Mouse (Mus musculus) heart, postnatal 4 days (tissue): ENCODE measurements around the gene Jag1. TPM values are rescaled to one million over a fixed set of nuclear protein-coding genes. Genes with fewer than 3 reads are reported as not detected.

ENCODE experiments used
- DNase-seq: peaks from one replicate; pipeline ENCODE4 v3.0.0; 2021
- total RNA-seq, 2 experiments: library from RNA; stranded (reverse); gene quantifications; 2 replicates each; pipeline ENCODE4 v1.2.3; 2021

Jag1 gene
- total RNA-seq, 2 experiments from 2014 or later: 18.9 to 21.9 TPM

DNA sequence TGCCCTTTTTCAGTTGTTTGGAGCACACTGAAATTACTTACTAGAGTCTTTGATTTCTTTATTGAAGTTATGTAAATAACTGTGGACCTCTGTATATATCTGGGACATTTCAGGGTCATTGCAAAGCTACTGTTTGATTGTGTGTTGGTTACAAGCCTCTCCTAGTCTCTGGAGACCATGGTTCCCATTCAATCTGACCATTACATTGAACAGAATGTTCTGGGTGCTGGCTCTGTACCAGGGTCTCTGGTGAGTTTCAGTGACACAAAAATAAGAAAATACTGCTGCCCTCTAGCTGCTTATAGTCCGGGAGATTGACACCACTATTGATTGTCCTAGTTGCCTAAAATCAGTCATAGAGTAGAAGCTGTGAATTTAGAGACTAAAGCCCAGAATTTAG is 66.5 kb downstream of the Jag1 start:
- DNase-seq: no peak

DNA sequence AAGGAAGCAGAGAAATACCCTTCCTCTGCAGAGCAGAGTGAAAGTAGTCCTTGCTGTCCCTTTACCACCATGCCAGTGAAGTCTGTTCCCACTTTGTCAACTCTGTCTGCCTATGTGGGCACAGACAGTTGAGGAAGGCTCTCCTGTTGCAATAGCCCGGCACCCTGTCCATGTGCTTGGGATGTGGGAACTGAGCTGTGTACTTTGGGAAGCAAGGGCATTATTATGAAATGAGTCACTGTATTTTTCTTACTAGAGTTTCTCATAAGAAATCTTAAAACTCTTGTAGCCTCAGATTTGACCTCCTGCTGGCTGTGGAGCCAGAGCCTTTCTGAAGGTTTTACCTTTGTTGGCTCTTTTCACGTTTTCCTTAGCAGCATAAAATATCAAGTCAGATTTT is 67.1 kb downstream of the Jag1 start:
- no peak for DNase-seq

DNA sequence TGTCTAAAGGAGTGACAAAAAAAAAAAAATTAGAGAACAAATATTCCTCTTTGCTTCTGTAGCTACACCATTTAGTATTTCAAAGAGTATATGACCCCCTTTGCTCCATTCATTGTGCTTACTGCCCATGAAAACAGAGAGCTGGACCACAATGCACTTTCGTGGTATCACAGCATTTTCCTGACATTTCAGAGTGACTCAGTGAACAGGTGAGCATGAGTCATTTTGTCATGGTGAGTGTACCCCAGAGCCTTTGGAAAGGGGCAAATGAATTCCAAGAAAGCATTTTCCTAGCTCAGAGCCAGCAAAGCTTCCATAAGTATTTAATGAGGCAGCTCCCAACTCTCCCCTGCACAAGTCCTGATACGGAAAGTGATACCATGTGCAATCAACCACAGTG is 72.3 kb downstream of the Jag1 start:
- no peak for DNase-seq

Other genes starting within 250 kb of the Jag1 start
- gene AL731706.2, start 231.0 kb downstream of the Jag1 start, total RNA-seq: 10 to 100 TPM; 14.5 to 35.5 TPM
- gene Slx4ip, start 225.4 kb downstream of the Jag1 start, total RNA-seq: 1 to 10 TPM; 3.7 to 4.4 TPM
- 10 to 100 TPM; 22.6 to 25.7 TPM for gene AL731706.1, start 225.3 kb downstream of the Jag1 start, total RNA-seq
- 10 to 100 TPM; 30.4 to 30.9 TPM for gene Mkks, start 225.3 kb downstream of the Jag1 start, total RNA-seq